Mouse (Mus musculus): Measurements from ENCODE around the gene Cep131.

GRCm38 (mm10) chr11:120129281-120129680 is 42.7 kb upstream of the Cep131 start:
- TF ChIP-seq EP300 (IDR thresholded peaks at IDR 0.05; ENCODE audit: insufficient read depth, low read depth, low read length) (no peak), CTCF (IDR thresholded peaks at IDR 0.05) (no peak), POLR2A (IDR thresholded peaks at IDR 0.05; ENCODE audit: insufficient read depth, low read depth, low read length) (no peak)

Data from heart, adult 2 months (tissue).